Mouse (Mus musculus) macrophage (primary cell): Measurements from ENCODE around the gene Rmdn2. TPM values are rescaled to one million over a fixed set of nuclear protein-coding genes. Genes with fewer than 3 reads are reported as not detected.
A peak's percentile ranks its signal among the peaks of the same experiment; 100 is the strongest.

Source experiments
- H3K27ac ChIP-seq: fragments of 350-480 bp; formaldehyde crosslinking; 2 replicates; pipeline ENCODE4 v1.9.0; 2021
- H3K36me3 ChIP-seq: fragments of 350-480 bp; formaldehyde crosslinking; 2 replicates; pipeline ENCODE4 v1.9.0; 2021; ENCODE audit errors: inconsistent target
- H3K4me3 ChIP-seq: fragments of 350-480 bp; formaldehyde crosslinking; 2 replicates; pipeline ENCODE4 v1.9.0; 2021; ENCODE audit errors: inconsistent target
- H3K79me2 ChIP-seq: fragments of 350-480 bp; formaldehyde crosslinking; 2 replicates; pipeline ENCODE4 v1.9.0; 2021; ENCODE audit errors: inconsistent target
- WGBS: methylation state at CpG from one replicate; pipeline ENCODE4 v1.1.7; 2026; ENCODE audit warnings: inconsistent platforms; ENCODE audit not compliant: missing documents; 5-methylcytosine and 5-hydroxymethylcytosine counted together
- polyA plus RNA-seq: library from polyadenylated mRNA; stranded (reverse); fragments of 250-400 nt; gene quantifications from 3 replicates; pipeline ENCODE4 v1.2.4, GENCODE M21; 2018; ENCODE audit warnings: inconsistent platforms

Gene Rmdn2
- polyA plus RNA-seq, 1 experiment from 2014 or later = 6.8 TPM

DNA sequence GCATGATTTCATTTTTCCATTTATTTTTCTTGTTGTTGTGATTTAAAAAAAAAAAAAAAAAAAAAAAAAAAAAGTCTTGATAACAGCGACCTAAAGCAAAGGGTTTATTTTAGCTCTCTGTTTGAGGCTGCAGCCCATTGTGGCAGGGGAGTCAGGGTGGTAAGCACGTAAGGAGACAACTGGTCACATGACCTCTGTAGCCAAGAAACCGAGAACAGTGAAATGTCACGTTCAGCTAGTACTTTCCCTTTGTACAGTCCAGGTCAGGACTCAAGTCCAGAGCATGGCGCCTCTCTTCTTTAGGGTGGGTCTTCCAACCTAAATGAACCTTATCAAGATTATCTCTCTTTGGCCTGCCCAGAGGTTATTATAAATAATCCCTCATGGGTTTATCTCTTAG is 9.3 kb upstream of the Rmdn2 start:
- WGBS = 89% methylated on average over 5 of the region's 5 CpGs
- Histone ChIP-seq H3K27ac (no peak overlapping the region), H3K4me3 (no peak overlapping the region), H3K79me2 (no peaks in the 10 kb centered on the region), H3K36me3 (no peaks in the 10 kb centered on the region)

DNA sequence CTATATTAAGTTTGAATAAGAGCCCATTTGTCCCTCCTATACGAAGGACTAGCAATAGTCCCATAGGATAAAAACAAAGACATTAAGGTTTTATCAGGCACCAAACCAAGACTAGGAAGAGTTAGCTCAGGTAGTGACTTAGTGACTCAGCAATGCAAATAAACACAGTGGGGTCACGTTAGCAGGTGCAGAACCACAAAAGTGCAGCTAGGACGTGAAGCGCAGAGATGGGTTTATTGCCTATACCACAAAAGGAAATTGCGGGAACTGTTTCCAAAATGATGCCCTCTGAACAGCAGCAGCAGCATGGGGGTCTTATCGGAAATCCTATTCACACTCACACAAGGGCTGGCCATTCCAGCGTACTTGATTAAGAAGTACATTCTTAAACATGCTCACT is 8.2 kb upstream of the Rmdn2 start:
- H3K4me3 ChIP-seq = no peak overlapping the region
- H3K27ac ChIP-seq = no peak overlapping the region
- WGBS = 75% methylated on average over 7 of the region's 7 CpGs
- no peaks in the 10 kb centered on the region for H3K79me2 ChIP-seq
- no peaks in the 10 kb centered on the region for H3K36me3 ChIP-seq

DNA sequence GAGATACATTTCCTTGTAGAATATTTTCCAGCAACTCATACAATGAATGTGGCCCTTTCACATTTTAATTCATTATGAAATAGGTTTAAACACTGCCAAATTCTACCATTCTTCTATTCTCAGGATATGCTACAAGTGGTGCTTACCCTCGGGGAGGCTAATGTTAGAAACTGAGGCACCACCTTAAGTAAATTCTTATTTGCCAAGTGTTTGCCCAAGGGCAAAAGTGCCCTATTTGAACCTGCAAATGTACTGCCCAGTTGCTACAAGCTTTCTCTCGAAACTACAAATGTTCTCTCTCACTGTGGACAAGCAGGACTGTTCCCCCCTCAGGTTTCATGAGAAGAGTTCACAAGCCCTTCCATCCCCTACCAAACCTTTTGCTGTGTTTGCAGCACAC is 5.9 kb upstream of the Rmdn2 start:
- no peak overlapping the region for H3K27ac ChIP-seq
- 84% methylated on average over 2 of the region's 2 CpGs for WGBS
- H3K79me2 ChIP-seq = no peaks in the 10 kb centered on the region
- H3K4me3 ChIP-seq = no peak overlapping the region
- no peaks in the 10 kb centered on the region for H3K36me3 ChIP-seq

DNA sequence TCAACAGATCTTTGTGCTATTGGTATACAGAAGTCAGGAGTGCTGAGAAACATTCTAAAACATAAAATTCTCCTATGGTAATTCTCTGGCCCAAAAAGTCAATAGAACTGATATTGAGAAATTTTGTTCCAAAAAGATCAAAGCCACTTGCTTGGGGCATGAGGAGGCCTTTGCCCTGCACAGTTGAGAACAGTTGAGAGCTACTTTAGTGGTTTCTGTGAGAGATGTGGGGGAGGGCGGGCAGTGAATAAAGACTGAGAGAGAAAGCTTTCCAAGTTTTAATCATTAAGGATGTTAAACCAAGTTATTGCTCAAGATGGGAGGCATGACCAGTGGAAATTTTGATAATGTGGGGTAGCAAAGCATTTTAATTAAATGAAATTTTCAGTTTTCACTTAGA is 2.0 kb upstream of the Rmdn2 start:
- H3K27ac ChIP-seq = no peak overlapping the region
- no peaks in the 10 kb centered on the region for H3K79me2 ChIP-seq
- H3K36me3 ChIP-seq = no peaks in the 10 kb centered on the region
- WGBS = 100% methylated on average over 1 of the region's 1 CpGs
- H3K4me3 ChIP-seq = no peak overlapping the region

DNA sequence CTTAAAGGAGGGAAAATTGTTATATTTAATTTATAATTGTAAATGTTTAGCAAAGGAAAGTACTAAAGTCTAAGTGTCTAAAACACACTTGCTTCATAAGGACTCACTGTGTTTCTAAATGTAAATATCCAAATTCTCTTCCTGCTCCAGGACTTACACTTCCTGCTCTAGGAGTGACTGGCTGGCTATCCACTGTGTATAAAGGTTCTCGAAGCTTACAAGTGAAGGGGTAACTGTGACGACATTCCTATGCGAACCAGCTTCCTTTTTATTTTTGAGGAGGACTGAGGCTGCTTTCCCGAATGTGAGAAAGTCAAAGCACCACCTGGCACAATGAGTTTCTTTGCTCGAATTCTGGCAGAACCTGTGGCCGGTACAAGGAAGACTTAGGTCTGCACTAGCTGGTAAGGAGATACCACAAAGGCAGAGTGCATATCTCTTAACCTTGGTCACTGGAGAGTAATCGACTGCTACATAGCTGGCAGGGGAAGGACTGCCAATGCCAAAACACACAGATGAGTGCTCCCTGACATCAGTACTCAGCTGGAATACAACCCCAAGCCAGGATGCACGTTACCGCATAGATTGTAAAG is 1.4 kb upstream of the Rmdn2 start:
- Histone ChIP-seq H3K36me3 (no peaks in the 10 kb centered on the region), H3K4me3 (no peak overlapping the region), H3K79me2 (no peaks in the 10 kb centered on the region), H3K27ac (no peak overlapping the region)
- WGBS = 86% methylated on average over 9 of the region's 9 CpGs

DNA sequence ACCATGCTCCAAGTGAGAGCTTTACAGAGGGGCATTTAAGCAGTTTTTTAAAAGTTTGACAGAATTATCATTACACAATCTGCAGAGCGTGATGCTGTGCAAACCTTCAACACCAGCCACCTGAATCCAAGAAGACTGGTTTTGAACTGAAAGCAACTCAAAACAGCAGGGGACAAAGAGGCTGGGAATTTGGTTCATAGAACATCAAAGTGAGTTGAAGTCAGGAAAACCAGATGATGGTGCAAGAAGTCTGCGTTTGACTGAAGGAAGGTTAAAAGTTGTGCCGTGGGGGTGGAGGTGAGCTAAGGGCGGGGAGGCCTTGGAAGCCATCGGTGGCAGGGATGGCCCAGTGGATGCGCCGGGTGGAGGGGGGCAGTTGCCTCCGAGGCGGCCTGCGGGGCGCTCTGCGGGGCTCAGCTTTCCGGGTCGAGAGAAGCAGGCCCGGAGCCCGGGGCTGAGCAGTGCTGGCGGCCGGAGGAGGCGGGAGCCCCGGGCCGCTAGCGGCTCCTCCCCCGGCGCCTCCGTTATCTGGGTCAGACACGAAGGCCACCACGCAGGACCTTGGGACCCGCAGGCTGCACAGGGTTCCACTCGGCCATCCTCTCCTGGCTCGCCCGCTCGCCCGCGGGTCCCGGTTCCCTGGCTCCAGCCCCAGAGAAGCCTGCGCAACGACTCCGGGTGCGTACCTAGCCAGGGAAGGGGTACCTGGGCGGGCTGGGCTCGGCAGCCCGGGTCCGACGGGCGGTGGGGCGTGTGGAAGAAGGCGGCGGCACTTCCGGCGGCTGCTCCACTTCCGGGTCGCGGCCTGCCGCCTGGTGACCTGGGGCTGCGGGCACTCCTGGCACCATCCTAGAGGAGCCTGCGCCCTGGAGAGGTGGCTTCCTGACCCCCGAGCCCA is 3.3 kb downstream of the Rmdn2 start:
- WGBS = 2% methylated on average over 48 of the region's 57 CpGs
- peak overlapping the region; percentile 47 for H3K4me3 ChIP-seq
- H3K79me2 ChIP-seq = no peaks in the 10 kb centered on the region
- 0 out of 2 replicates have a peak overlapping the region, but pooled peaks have one; percentile 10 for H3K27ac ChIP-seq
- H3K36me3 ChIP-seq = no peaks in the 10 kb centered on the region

DNA sequence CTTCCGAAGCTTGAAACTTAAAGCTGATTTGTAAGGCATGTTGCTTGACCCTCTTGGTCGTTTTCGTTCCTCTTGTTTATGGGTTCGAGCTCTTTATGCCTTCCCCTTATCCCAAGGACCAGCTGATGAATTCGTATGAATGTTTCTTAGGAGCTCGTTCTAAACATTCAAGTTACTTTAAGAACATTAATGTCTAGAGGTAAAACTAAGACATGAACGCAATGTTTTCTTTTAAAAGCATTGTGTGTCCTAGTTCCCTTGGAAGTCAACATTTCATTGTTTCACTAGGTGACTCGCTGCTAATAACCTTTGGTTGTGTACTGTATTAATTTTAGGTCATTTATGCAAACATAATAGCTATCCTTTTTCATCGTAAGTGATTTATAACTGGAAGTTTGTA is 4.2 kb downstream of the Rmdn2 start:
- WGBS = 89% methylated on average over 9 of the region's 9 CpGs
- Histone ChIP-seq H3K27ac (no peak overlapping the region), H3K79me2 (no peaks in the 10 kb centered on the region), H3K36me3 (no peaks in the 10 kb centered on the region), H3K4me3 (peak overlapping the region; percentile 47; the same call in 1 of the 2 replicates)

DNA sequence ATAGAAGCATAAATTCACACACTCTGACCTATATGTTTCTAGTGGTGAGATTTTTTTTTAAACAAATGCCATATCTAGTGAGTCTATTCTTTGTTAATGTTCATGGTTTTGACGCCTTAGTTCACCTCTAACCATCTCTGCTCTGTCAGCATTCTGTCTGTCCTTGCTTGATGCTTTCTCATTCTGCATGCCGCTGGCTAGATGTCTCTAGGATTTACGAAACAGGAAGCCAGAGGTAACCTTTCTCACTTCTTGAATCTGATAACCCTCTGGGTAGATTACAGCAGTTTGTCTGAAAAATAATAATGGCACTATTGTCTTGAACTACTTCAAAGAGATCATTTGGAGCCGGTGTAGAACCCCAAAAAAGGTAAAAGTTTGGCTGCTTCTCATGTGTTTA is 5.0 kb downstream of the Rmdn2 start:
- 62% methylated on average over 4 of the region's 4 CpGs for WGBS
- Histone ChIP-seq H3K4me3 (no peak overlapping the region), H3K79me2 (no peaks in the 10 kb centered on the region), H3K27ac (no peak overlapping the region), H3K36me3 (no peaks in the 10 kb centered on the region)

DNA sequence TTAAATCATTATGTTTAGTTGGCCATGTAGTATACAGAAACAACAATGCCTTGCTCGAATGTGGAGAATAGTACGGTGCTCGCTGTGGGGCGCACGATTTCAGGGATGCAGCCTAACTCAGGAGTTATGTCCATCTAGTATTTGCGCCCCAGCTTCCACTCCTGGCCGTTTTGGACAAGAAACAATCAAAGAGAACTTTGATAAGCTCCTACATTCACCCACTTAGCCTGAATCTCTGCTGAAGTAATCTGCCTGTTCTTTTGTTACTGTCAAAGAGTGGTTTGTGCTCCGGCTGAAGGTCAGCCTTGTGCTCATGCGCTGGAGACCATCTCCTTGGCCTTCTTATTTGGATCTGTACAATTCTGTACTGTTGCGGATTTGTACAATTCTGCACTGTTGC is 6.8 kb downstream of the Rmdn2 start:
- WGBS = 98% methylated on average over 10 of the region's 10 CpGs
- no peak overlapping the region for H3K4me3 ChIP-seq
- H3K36me3 ChIP-seq = no peaks in the 10 kb centered on the region
- H3K79me2 ChIP-seq = no peaks in the 10 kb centered on the region
- no peak overlapping the region for H3K27ac ChIP-seq

DNA sequence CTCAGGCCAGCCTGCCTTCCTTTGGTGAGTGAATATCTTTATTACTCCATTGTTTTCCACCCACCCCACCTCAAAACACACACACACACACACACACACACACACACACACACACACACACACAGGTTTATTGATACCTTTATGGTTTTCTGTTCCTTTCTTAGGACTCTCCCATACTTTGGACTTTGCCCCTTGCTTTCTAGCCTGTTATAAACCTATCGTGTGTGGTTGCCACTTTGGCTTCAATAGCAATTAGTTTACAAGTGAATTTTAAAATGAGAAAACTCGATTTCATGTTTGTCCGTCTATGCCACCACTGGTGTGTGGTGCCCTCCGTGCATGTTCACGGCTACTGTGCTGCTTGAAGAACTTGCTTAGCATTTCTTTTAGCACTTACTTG is 7.3 kb downstream of the Rmdn2 start:
- Histone ChIP-seq H3K79me2 (no peaks in the 10 kb centered on the region), H3K4me3 (no peak overlapping the region)

DNA sequence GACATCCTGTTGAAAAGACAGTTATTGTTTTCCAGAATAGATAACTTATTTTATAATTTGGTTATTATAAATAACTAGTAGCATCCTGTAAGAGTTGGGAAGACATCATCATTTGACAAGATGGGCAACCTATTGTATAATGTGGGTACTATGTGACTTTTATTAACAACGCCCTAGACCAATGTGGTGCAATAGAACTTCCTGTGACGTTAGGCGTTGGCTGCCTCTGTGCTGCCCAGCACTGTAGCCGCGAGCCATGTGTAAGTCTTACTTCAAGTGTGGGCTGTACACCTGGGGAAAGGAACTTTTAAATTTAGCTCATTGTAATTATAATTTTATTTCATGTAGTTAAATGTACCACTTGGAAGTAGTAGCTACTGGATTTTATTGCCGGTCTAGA is 10.4 kb downstream of the Rmdn2 start:
- no peaks in the 10 kb centered on the region for H3K79me2 ChIP-seq
- no peak overlapping the region for H3K4me3 ChIP-seq
- 64% methylated on average over 6 of the region's 6 CpGs for WGBS

More for the DNA sequence above, 7.3 kb downstream of the Rmdn2 start:
- Histone ChIP-seq H3K36me3 (no peaks in the 10 kb centered on the region), H3K27ac (no peak overlapping the region)
- 96% methylated on average over 5 of the region's 5 CpGs for WGBS

DNA sequence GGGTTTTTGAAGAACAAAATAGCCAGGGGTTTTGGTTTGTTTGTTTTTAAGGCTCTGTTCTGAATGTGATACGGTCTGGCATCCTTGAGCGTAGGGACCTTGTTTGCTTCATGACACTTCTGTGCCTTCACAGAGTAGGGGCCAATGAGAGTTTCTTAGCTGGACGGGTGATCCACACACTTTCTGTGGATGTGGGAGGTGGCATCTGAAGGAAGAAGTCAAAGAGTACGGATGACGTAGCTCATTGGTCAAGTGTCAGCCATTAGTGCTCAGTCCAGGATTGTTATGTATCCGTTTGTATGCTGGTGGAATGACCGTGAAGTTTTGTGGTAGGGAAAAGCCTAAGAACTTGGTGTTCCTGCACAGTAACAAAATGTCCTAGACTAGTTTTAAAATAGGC is 10.9 kb downstream of the Rmdn2 start:
- no peaks in the 10 kb centered on the region for H3K36me3 ChIP-seq
- H3K27ac ChIP-seq = no peak overlapping the region
- H3K4me3 ChIP-seq = no peak overlapping the region
- no peaks in the 10 kb centered on the region for H3K79me2 ChIP-seq
- 94% methylated on average over 7 of the region's 7 CpGs for WGBS

More for the DNA sequence above, 10.4 kb downstream of the Rmdn2 start:
- Histone ChIP-seq H3K27ac (no peak overlapping the region), H3K36me3 (no peaks in the 10 kb centered on the region)

DNA sequence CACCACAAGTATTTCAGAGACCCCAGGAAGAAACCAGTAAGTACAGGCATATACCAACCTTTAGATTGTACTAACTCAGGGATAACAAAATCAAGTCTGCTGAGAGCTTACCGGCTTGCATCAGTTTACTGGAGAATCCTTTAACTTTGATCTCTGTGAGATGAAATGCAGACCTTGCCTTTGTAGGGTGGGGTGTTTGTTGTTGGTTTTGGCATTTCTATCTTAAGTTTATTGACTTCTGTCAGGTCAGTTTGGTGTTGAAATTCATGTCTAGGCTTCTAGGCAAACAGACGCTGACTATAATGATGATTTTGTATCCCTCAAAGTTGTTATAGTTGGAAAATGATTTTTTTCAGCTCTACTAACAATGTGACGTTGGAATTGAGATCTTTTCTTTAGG is 12.2 kb downstream of the Rmdn2 start:
- Histone ChIP-seq H3K36me3 (no peaks in the 10 kb centered on the region), H3K4me3 (no peak overlapping the region), H3K27ac (no peak overlapping the region), H3K79me2 (no peaks in the 10 kb centered on the region)
- WGBS = 94% methylated on average over 3 of the region's 3 CpGs

DNA sequence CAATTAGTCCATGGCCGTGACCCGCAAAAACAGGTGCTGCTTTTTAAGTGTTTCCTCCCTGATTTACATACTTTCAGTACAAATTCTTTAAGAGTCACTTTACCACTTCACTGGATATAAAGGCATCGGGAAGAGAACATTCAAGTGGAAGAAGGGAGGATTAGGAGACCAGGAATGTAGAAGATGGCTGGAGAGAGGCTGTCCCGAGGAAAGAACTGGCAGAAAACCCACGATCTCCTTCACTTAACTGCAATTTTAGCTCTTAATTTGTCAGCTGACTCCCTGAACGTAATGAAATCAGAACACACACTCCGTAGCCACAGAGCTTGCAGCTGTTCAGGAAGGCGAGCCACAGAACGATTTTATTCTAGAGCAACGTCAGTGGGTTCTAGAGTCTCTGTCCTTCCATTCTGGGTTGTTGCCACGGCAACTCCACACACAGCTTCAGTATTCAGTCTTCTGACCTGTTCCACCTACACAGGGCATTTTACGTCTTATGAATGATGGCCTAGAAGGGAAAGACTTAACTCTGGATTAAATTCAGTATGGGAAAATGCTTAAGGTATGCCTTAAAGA is 14.7 kb downstream of the Rmdn2 start:
- Histone ChIP-seq H3K27ac (no peak overlapping the region), H3K79me2 (no peaks in the 10 kb centered on the region), H3K36me3 (no peaks in the 10 kb centered on the region), H3K4me3 (no peak overlapping the region)
- whole genome bisulfite sequencing = 92% methylated on average over 12 of the region's 12 CpGs

DNA sequence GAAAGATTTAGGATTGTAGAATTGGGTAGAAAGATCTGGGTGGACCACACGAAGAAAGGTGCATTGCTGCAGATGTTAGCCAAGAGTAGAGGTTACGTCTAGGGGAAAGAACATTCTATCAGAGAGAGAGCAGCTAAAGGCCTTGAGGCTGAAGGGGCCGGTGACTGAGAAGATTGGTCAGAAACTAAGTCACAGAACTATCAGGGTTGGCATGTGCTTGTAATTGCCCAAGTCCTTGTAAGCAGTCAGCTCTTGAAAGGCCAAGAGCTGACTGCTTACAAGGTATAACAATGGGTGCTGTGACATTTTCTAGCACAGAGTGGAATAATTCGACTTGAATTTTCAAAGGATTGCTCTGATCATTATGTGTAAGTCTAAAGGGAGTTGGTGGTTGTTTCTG is 38.2 kb downstream of the Rmdn2 start:
- no peak overlapping the region for H3K27ac ChIP-seq
- H3K4me3 ChIP-seq = no peak overlapping the region
- 95% methylated on average over 4 of the region's 4 CpGs for WGBS
- H3K36me3 ChIP-seq = no peaks in the 10 kb centered on the region
- H3K79me2 ChIP-seq = no peaks in the 10 kb centered on the region
